Mouse (Mus musculus) regulatory T cell (primary cell): ENCODE data around the gene Acbd6.

ENCODE experiments used
- in situ Hi-C: fragments of 300-600 bp; cut with MboI, MseI; formaldehyde crosslinking; loops from one replicate; pipeline ENCODE4 v1.15.1; 2025; ENCODE audit warnings: high pct_unique_total_duplicates

Gene Acbd6

GRCm38 (mm10) chr1:155558012-155558842, at the start of gene Acbd6:
TSS of gene Acbd6 (plus strand) at chr1:155558120.
- in situ Hi-C loops = no loop called here

DNA sequence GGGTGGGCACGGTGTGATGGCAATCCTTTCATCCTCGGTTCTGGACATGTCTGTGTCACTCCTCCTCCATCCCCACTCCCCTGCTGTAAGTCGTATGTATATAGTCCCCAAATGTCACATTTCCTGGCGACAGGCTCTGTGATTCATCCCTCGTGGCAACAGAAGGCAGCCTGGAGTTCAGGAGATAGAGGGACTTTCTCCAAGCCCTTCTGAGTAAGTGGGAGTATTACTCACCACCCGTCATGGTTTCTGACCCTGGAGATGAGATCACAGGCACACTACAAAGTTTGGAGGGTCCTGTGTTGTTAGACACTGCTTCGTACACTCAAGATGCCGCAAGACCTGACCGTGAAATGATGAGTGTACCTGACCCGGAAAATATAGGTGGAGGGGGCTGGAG, 47.7 kb upstream of the Acbd6 start:
- in situ Hi-C loops = no loop called here

- in situ Hi-C loops = no loop called here
Observed at GRCm38 (mm10) chr1:155515866-155516265, 42.1 kb upstream of the Acbd6 start.

DNA sequence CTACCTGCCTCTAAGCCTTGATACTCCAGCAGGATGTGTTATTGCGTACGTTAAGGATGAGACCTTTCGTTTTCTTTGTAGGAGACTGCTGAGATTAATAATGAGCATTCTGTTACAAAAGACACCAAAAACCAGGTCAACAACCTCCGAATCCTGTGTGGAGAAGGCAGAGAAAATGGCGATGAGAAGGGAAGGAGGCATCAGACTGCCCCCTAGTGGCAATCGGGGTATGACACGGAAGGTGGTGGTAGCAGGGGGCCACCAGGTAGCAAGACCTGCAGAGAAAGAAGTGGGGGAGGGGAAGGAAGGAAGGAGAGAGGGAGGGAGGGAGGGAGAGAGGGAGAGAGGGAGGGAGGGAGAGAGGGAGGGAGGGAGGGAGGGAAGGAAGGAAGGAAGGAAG, 41.3 kb upstream of the Acbd6 start:
- in situ Hi-C loops = no loop called here

- in situ Hi-C loops = no loop called here
Observed at GRCm38 (mm10) chr1:155517060-155517459, 40.9 kb upstream of the Acbd6 start.

DNA sequence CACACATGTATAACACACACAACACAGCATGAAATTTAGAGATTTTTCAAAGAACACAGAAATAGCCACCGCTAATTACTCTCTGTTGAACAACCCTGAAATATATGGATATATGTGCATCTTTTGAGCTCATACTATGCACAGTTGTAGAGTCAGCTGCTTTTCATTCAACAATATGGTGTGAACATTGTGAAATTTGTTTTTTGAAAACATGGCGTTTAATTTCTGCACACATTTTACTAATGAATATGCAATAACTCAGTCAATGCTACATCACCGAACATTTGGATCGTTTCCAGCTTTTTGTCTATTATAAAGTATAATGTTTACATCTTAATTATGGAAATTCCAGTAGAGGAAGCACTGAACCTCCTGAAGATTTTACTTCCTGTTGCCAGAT, 37.6 kb upstream of the Acbd6 start:
- in situ Hi-C loops = no loop called here

- in situ Hi-C loops = no loop called here
Observed at GRCm38 (mm10) chr1:155522493-155522892, 35.4 kb upstream of the Acbd6 start.

DNA sequence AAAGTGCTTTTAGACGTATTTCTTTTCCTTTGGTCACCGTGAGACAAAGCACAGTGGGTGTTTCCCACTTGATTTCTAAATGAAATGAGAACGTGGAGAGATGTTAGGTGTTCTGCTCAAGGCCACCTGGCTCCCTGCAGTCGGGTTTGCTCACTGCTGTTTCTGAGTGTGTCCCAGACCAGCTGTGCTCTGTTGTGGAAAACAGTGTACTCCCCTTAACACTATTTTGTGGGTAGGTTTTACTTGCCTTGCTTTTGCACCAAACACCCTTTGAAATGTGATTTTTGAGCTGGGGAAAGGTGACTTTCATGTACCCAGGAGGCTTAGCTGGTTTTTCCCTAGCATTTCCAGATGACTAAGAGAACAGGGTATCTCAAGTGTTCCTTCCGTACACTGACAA, 31.7 kb upstream of the Acbd6 start:
- in situ Hi-C loops = loop anchor here (5.0 kb wide), 2 partner anchors 54 to 234 kb away; no protein-coding TSS in a partner anchor

GRCm38 (mm10) chr1:155527027-155527786, 30.7 kb upstream of the Acbd6 start:
- in situ Hi-C loops = loop anchor here (5.0 kb wide), 2 partner anchors 55 to 235 kb away; no protein-coding TSS in a partner anchor

GRCm38 (mm10) chr1:155527787-155528158, 30.1 kb upstream of the Acbd6 start:
- in situ Hi-C loops = loop anchor here (5.0 kb wide), 2 partner anchors 55 to 235 kb away; no protein-coding TSS in a partner anchor

GRCm38 (mm10) chr1:155528405-155529119, 29.4 kb upstream of the Acbd6 start:
- in situ Hi-C loops = loop anchor here (5.0 kb wide), 2 partner anchors 56 to 236 kb away; no protein-coding TSS in a partner anchor

DNA sequence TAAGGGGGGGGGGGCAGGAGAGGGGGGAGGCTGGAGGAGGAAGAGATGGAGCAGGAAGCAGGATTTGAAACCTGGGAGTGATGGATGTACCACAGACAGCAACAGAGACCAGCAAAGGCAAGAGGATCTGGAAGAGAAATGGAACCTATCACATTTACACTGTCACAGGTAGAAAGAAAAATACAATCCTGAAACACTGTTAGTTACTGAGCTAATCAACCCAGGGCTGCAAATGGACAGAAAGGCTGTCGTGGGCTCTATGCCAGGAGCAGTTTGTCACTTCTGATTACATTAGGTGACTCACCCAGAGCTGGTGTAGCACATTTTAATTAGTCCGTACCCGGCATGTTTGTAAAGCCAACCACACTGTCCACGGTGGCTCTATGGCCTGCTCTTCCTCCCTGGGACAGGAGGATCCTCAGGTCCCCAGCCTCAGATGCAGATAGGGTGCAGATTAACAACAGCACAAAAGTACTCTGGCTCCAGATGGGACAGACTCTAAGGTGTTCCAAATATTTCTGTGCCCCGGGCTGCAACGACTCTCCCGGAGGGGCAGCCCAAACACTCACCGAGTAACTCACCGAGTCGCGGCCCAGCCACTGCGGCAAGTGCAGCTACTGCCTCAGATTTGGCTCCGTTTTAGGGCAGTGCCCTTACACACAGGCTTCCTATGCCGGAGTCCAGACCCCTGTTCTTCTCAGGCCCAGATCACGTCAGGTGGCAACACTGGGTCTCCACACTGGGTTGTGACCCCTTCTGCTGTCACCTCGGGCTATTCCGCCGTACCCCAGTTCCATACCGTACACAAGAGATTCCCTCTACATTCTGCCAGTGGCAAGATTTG, 28.6 kb upstream of the Acbd6 start:
- in situ Hi-C loops = loop anchor here (5.0 kb wide), 2 partner anchors 57 to 237 kb away; no protein-coding TSS in a partner anchor

- in situ Hi-C loops = loop anchor here (5.0 kb wide), 1 partner anchor 514 kb away; no protein-coding TSS in a partner anchor
Observed at GRCm38 (mm10) chr1:155530561-155531457, 27.1 kb upstream of the Acbd6 start.

DNA sequence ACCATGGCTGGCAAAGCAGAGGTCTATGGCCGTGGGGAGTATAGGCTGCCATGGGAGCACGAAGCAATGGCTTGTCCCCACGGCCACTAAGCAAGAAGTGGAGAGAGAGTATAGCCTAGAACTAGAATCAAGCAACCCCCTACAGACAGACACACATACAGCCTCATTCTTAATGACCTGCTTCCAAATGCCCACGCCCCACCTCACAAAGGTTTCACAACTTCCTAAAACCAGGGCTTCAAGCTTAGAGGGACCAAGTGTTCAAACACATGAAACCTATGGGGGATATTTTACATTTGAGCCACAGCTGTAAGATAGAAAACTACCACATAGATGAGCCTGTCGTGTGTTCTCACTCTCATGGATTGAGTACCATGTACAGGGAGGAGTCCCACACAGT, 25.5 kb upstream of the Acbd6 start:
- in situ Hi-C loops = loop anchor here (5.0 kb wide), 1 partner anchor 515 kb away; no protein-coding TSS in a partner anchor

GRCm38 (mm10) chr1:155532833-155533688, 24.9 kb upstream of the Acbd6 start:
- in situ Hi-C loops = loop anchor here (5.0 kb wide), 1 partner anchor 516 kb away; no protein-coding TSS in a partner anchor

DNA sequence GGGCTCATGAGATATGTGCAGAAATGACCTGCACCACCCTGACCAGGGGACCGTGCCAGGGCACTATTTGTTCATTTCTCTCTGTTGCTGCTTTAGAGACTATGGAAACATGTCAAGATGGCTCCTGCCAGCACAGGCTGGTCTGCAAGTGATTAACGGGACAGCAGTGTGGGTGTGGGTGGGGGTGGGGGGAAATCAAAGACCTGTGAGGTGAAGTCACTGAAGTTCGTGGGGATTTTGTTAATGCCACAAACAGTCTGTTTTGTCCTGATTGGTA, 24.3 kb upstream of the Acbd6 start:
- in situ Hi-C loops = loop anchor here (5.0 kb wide), 1 partner anchor 516 kb away; no protein-coding TSS in a partner anchor

- in situ Hi-C loops = no loop called here
Observed at GRCm38 (mm10) chr1:155537005-155537642, 20.8 kb upstream of the Acbd6 start.

- in situ Hi-C loops = no loop called here
Observed at GRCm38 (mm10) chr1:155538006-155538405, 19.9 kb upstream of the Acbd6 start.
